Mouse (Mus musculus): ENCODE data around the gene Aoah. TPM values are rescaled to one million over a fixed set of nuclear protein-coding genes. Genes with fewer than 3 reads are reported as not detected.

The Aoah gene
- polyA plus RNA-seq, 2 experiments = 1.3 TPM

DNA sequence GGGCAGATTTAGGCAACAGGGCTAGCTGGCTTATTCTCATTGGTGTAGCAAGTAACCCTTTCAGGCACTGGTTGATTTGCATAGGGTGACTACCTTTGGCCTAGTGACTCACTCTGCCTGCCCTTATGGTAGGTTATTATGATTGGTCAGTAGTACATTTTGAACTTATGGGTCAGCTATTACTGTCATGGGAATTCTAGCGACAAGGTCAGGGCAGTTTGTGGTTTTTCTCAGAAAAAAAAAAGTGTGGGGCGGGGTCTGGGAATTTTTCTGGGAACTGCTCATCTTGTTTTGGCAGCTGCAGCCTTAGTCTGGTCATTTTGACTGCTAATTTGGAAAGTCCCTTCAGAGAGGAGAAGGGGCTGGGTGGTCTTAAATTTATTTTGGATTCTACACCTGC is 272.1 kb downstream of the Aoah start:
- H3K4me1 ChIP-seq (ENCODE audit: control insufficient read depth, insufficient read depth, low read length) = no peaks in the 10 kb centered on the region
- no peak for DNase-seq (ENCODE audit: low spot score)
- H3K27ac ChIP-seq (replicated peaks; ENCODE audit: low read depth, low read length) = no peak overlapping the region
- 78% methylated on average over 2 of the region's 2 CpGs for WGBS
- no peak for TF ChIP-seq POLR2A (IDR thresholded peaks at IDR 0.05; ENCODE audit: borderline replicate concordance, extremely low read depth, insufficient read depth, insufficient read length)
- no peaks in the 10 kb centered on the region for H3K27me3 ChIP-seq (ENCODE audit: control insufficient read depth, insufficient read depth, low read length)
- H3K9me3 ChIP-seq (ENCODE audit: control insufficient read depth, low read length) = no peaks in the 10 kb centered on the region
- no peaks in the 10 kb centered on the region for H3K36me3 ChIP-seq (ENCODE audit: control insufficient read depth, insufficient read depth, low read length)
- H3K4me2 ChIP-seq (replicated peaks; ENCODE audit: low read depth, low read length, severe bottlenecking) = no peak overlapping the region
- H3K4me3 ChIP-seq (replicated peaks; ENCODE audit: low read length) = no peak overlapping the region
- ATAC-seq (ENCODE audit: low FRiP score, low read depth) = no peak
- no peak overlapping the region for H3K9ac ChIP-seq (ENCODE audit: low read depth, low read length, severe bottlenecking)

DNA sequence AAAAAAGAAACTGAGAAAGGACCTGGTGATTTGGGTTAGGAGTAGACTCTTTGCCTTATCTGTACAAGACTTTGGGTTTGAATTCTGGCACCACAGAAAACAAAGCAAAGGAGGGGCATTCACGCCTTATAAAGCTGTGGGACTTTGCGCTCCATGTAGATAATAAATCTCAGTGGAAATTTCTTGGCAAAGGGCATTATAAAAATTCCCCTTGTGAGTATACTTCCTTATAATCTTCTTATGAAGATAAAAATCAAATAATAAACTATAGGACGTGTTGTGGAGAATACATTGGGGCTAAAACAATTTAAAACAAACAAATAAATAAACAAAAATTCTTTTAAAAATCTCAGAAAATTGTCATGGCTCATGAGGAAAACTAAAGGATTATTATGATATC is 280.9 kb downstream of the Aoah start, which contains the start of gene Olfr1370:
TSS of gene Olfr1370 (minus strand) at position 101 of the 400 bp plus-strand sequence.
- H3K27ac ChIP-seq (replicated peaks; ENCODE audit: low read depth, low read length) = no peak within 1 kb of the TSS
- H3K4me3 ChIP-seq (replicated peaks; ENCODE audit: low read length) = no peak within 1 kb of the TSS
- DNase-seq (ENCODE audit: low spot score) = no peak
- no peaks in the 10 kb centered on the region for H3K36me3 ChIP-seq (ENCODE audit: control insufficient read depth, insufficient read depth, low read length)
- no peaks in the 10 kb centered on the region for H3K27me3 ChIP-seq (ENCODE audit: control insufficient read depth, insufficient read depth, low read length)
- H3K4me1 ChIP-seq (ENCODE audit: control insufficient read depth, insufficient read depth, low read length) = no peaks in the 10 kb centered on the region
- no peaks in the 10 kb centered on the region for H3K9me3 ChIP-seq (ENCODE audit: control insufficient read depth, low read length)
- 67% methylated on average over 3 of the region's 3 CpGs for WGBS
- no peak for TF ChIP-seq POLR2A (IDR thresholded peaks at IDR 0.05; ENCODE audit: borderline replicate concordance, extremely low read depth, insufficient read depth, insufficient read length)
- no peak for ATAC-seq (ENCODE audit: low FRiP score, low read depth)
- no peak within 1 kb of the TSS for H3K9ac ChIP-seq (ENCODE audit: low read depth, low read length, severe bottlenecking)
- no peak within 1 kb of the TSS for H3K4me2 ChIP-seq (replicated peaks; ENCODE audit: low read depth, low read length, severe bottlenecking)

DNA sequence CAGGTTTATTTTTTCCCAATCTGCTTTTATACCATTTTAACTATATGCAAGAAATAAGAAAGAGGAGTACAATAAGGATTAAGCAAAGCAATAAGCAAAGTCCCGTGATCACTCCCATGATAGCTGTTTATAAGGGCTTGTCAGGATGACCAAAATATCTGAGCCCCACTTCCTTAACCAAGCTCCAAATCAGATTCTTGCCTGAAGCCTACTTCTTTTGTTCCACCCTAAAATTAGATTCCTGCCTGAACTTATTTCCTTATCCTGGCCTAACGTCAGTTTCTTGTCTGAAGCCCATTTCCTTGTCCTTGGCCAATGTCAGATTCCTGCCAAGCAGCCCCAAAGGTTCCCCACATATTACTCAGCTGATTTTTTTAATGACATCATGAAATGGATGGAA is 288.8 kb downstream of the Aoah start:
- ATAC-seq (ENCODE audit: low FRiP score, low read depth) (no peak), DNase-seq (ENCODE audit: low spot score) (no peak)
- Histone ChIP-seq H3K27me3 (ENCODE audit: control insufficient read depth, insufficient read depth, low read length) (no peaks in the 10 kb centered on the region), H3K9me3 (ENCODE audit: control insufficient read depth, low read length) (no peaks in the 10 kb centered on the region), H3K4me3 (replicated peaks; ENCODE audit: low read length) (no peak overlapping the region), H3K36me3 (ENCODE audit: control insufficient read depth, insufficient read depth, low read length) (no peaks in the 10 kb centered on the region), H3K4me2 (replicated peaks; ENCODE audit: low read depth, low read length, severe bottlenecking) (no peak overlapping the region), H3K9ac (ENCODE audit: low read depth, low read length, severe bottlenecking) (no peak overlapping the region), H3K27ac (replicated peaks; ENCODE audit: low read depth, low read length) (no peak overlapping the region), H3K4me1 (ENCODE audit: control insufficient read depth, insufficient read depth, low read length) (no peaks in the 10 kb centered on the region)
- 74% methylated on average over 2 of the region's 2 CpGs for WGBS
- TF ChIP-seq POLR2A (IDR thresholded peaks at IDR 0.05; ENCODE audit: borderline replicate concordance, extremely low read depth, insufficient read depth, insufficient read length) = no peak

All from limb, embryonic 14.5 days (tissue).